Mouse (Mus musculus) liver, adult 2 months (tissue): ENCODE results near the gene Gm21188.
"Not testable (repeated sequence)": the region's sequence is repeated elsewhere in the genome, so short reads cannot be mapped to it uniquely, and the experiment has no call there.

ENCODE experiments used
- CTCF ChIP-seq: fragments of 200-500 bp; IDR thresholded peaks from 2 replicates; pipeline ENCODE4 v1.5.1; 2011; ENCODE audit warnings: low read depth, low read length, control low read depth
- POLR2A ChIP-seq: fragments of 200-500 bp; IDR thresholded peaks from 2 replicates; pipeline ENCODE4 v1.6.1; 2011; ENCODE audit warnings: low read length, control low read depth; ENCODE audit not compliant: insufficient read depth; ENCODE audit errors: extremely low read depth

- TF ChIP-seq POLR2A = not testable (repeated sequence)
- 0 out of 2 replicates have a peak, but pooled peaks have one; percentile 7 for TF ChIP-seq CTCF
Measured at GRCm38 (mm10) chr13:120021477-120021876, 30.5 kb downstream of the Gm21188 start.
